In genomic region chr14:54652787-54653186, GRCm38 (mm10) we compare ENCODE assay signal across 8 mouse cellular contexts. TPM values are rescaled to one million over a fixed set of nuclear protein-coding genes. Genes with fewer than 3 reads are reported as not detected.
A peak's percentile ranks its signal among the peaks of the same experiment; 100 is the strongest.
DNase-seq lines count a peak whose midpoint lies in the region; ATAC-seq and TF ChIP-seq lines count a peak whose summit lies in the region.

No protein-coding gene starts in this region.

- peaks cover 25% of the 10 kb centered on the region for H3K4me1 ChIP-seq in heart, embryonic 11.5 days (ENCODE audit: control insufficient read depth, insufficient read depth, low read length)
- peaks cover 5 to 12% of the 10 kb centered on the region in 2 experiments; a peak in 3 of 4 replicates for H3K4me1 ChIP-seq in ES-E14 (ENCODE audit: control insufficient read depth in 2 of 2, insufficient read depth in 2 of 2, low read length in 2 of 2, poor library complexity in 1 of 2)
- H3K4me1 ChIP-seq in heart, postnatal 0 days (ENCODE audit: control insufficient read depth, insufficient read depth) = peaks cover 6% of the 10 kb centered on the region
- peaks cover 54% of the 10 kb centered on the region for H3K4me1 ChIP-seq in midbrain, embryonic 10.5 days

- TF ChIP-seq EP300 in heart, postnatal 0 days (IDR thresholded peaks at IDR 0.05; ENCODE audit: low read depth) = no peak

- no peak for DNase-seq in heart, postnatal 4 days
- DNase-seq in ES-E14 (ENCODE audit: low read depth, low spot score) = no peak
- DNase-seq in heart, postnatal 0 days (ENCODE audit: low spot score) = no peak
- DNase-seq in midbrain, embryonic 10.5 days (ENCODE audit: low spot score) = no peak
- DNase-seq in layer of hippocampus, adult 8-10 months (ENCODE audit: low spot score in 2 of 2) = no peak

- H3K27me3 ChIP-seq in heart, embryonic 11.5 days (ENCODE audit: control insufficient read depth, insufficient read depth, low read length) = no peaks in the 10 kb centered on the region
- H3K27me3 ChIP-seq in heart, postnatal 0 days (ENCODE audit: control insufficient read depth, insufficient read depth, low read length) = no peaks in the 10 kb centered on the region
- H3K27me3 ChIP-seq in midbrain, embryonic 10.5 days (ENCODE audit: low read depth, poor library complexity, severe bottlenecking) = no peaks in the 10 kb centered on the region

- no peaks in the 10 kb centered on the region for H3K9me3 ChIP-seq in heart, embryonic 11.5 days (replicated peaks; ENCODE audit: control insufficient read depth, low read length)
- no peaks in the 10 kb centered on the region for H3K9me3 ChIP-seq in ES-E14 (ENCODE audit: control insufficient read depth, insufficient read depth, low read depth, low read length)
- H3K9me3 ChIP-seq in heart, postnatal 0 days (replicated peaks; ENCODE audit: control insufficient read depth, low read length) = no peaks in the 10 kb centered on the region
- H3K9me3 ChIP-seq in midbrain, embryonic 10.5 days (replicated peaks) = no peaks in the 10 kb centered on the region

- H3K36me3 ChIP-seq in heart, embryonic 11.5 days (ENCODE audit: control insufficient read depth, insufficient read depth, low read length) = peaks cover 26% of the 10 kb centered on the region
- H3K36me3 ChIP-seq in ES-E14 (ENCODE audit: control insufficient read depth, insufficient read depth, low read length, poor library complexity, severe bottlenecking) = peaks cover 37% of the 10 kb centered on the region
- peaks cover 71% of the 10 kb centered on the region for H3K36me3 ChIP-seq in heart, postnatal 0 days (replicated peaks; ENCODE audit: control insufficient read depth, insufficient read depth, low read length)
- peaks cover 84% of the 10 kb centered on the region for H3K36me3 ChIP-seq in midbrain, embryonic 10.5 days

- H3K27ac ChIP-seq in heart, embryonic 11.5 days (ENCODE audit: low read depth, low read length) = peak overlapping the region; percentile 93
- peak overlapping the region; percentile 59; the same call in 1 of the 2 replicates for H3K27ac ChIP-seq in ES-E14 (ENCODE audit: insufficient read depth, low read depth, low read length, poor library complexity, severe bottlenecking)
- H3K27ac ChIP-seq in heart, postnatal 0 days (ENCODE audit: low read depth) = peak overlapping the region; percentile 84
- H3K27ac ChIP-seq in midbrain, embryonic 10.5 days (replicated peaks) = peak overlapping the region; percentile 92

- no peak; the same call in 1 of the 2 replicates for ATAC-seq in heart, embryonic 11.5 days (replicated peaks; ENCODE audit: insufficient number of reproducible peaks, low FRiP score, low TSS enrichment)
- no peak for ATAC-seq in heart, postnatal 0 days (ENCODE audit: insufficient read depth, low read depth)
- no peak for ATAC-seq in monocyte, adult 5-6 weeks (replicated peaks; ENCODE audit: insufficient number of reproducible peaks, low FRiP score, low TSS enrichment, poor library complexity, severe bottlenecking)
- ATAC-seq in granulocyte monocyte progenitor cell, adult 5-6 weeks (replicated peaks; ENCODE audit: poor library complexity, severe bottlenecking) = no peak

- under 1% methylated on average over 7 of the region's 7 CpGs for WGBS in heart, embryonic 11.5 days (ENCODE audit: insufficient replicate concordance)
- 1% methylated on average over 7 of the region's 7 CpGs for WGBS in heart, postnatal 0 days
- WGBS in midbrain, embryonic 10.5 days = under 1% methylated on average over 7 of the region's 7 CpGs

- H3K4me3 ChIP-seq in heart, embryonic 11.5 days (ENCODE audit: low read depth, low read length) = peak overlapping the region; percentile 83
- peak overlapping the region; percentile 82 to 86 for H3K4me3 ChIP-seq in ES-E14 (ENCODE audit: insufficient read depth in 1 of 2, low read depth in 1 of 2, low read length in 2 of 2, poor library complexity in 1 of 2, severe bottlenecking in 1 of 2)
- H3K4me3 ChIP-seq in heart, postnatal 0 days (ENCODE audit: low read depth, low read length) = peak overlapping the region; percentile 69
- H3K4me3 ChIP-seq in midbrain, embryonic 10.5 days = peak overlapping the region; percentile 69

- peak overlapping the region; percentile 87 for H3K9ac ChIP-seq in heart, embryonic 11.5 days (ENCODE audit: low read depth, low read length)
- H3K9ac ChIP-seq in ES-E14 (ENCODE audit: insufficient read depth, low read depth, low read length, poor library complexity, severe bottlenecking) = peak overlapping the region; percentile 92; the same call in 1 of the 2 replicates
- H3K9ac ChIP-seq in heart, postnatal 0 days (replicated peaks; ENCODE audit: low read depth, low read length) = peak overlapping the region; percentile 79

- H3K4me2 ChIP-seq in heart, embryonic 11.5 days = peak overlapping the region; percentile 80
- H3K4me2 ChIP-seq in heart, postnatal 0 days (ENCODE audit: low read depth, low read length) = peak overlapping the region; percentile 86

- no peak for TF ChIP-seq CTCF in heart, postnatal 0 days (IDR thresholded peaks at IDR 0.05; ENCODE audit: low read depth)

- in situ Hi-C loops in ES-E14 (cut with MboI; ENCODE audit: low sequenced_read_pairs in 2 of 2, unreplicated experiment in 2 of 2) = no loop called here

TF ChIP-seq in ES-E14, 5 proteins besides CTCF, POLR2A, EP300 and RAD21 (continues in another document):
- no peak for TF ChIP-seq ZNF384 (IDR thresholded peaks at IDR 0.05; ENCODE audit: low read depth, low read length)
- no peak for TF ChIP-seq ZC3H11A (IDR thresholded peaks at IDR 0.05; ENCODE audit: borderline replicate concordance, low read depth, low read length)

RNA-seq across cellular contexts. Expression of gene Cdh24, which starts 11.6 kb away (rescaled TPM):
- polyA plus RNA-seq in heart, embryonic 11.5 days (2014; fragmentation: Nextera tagmentation; extraction: Ambion mirVana) = 2.9 and 3.1 TPM in 2 replicates
- total RNA-seq in heart, postnatal 4 days (2021) = 1 to 10 TPM; 2.7 to 3.1 TPM
- total RNA-seq in ES-E14 (2012; rRNA removed) = 3.2 and 6.3 TPM in 2 replicates
- 6.2 and 7.0 TPM in 2 replicates for total RNA-seq in heart, postnatal 0 days (2014; rRNA removed; ENCODE audit: low replicate concordance)
- 0.41 and 0.47 TPM in 2 replicates for polyA plus RNA-seq in heart, postnatal 0 days (2015; fragmentation: Nextera tagmentation; extraction: Ambion mirVana)
- 4.1 and 4.6 TPM in 2 replicates for polyA plus RNA-seq in midbrain, embryonic 10.5 days (2016; fragmentation: Nextera tagmentation; extraction: Ambion mirVana)
- 10 to 100 TPM; 16.0 to 24.1 (median 20.7) TPM for total RNA-seq in layer of hippocampus, adult 8-10 months (2022)
- 0.48 to 2.6 TPM in 2 of 3 replicates, not detected in the other for total RNA-seq in monocyte, adult 5-6 weeks (2017)
- total RNA-seq in granulocyte monocyte progenitor cell, adult 5-6 weeks (2014; fragmentation: Nextera tagmentation) = 0.54 and 1.4 TPM in 2 replicates
- 0.39 and 0.41 TPM in 2 replicates for total RNA-seq in granulocyte monocyte progenitor cell, adult 5-6 weeks (2017)

RNA-seq across cellular contexts. Expression of gene Gm17606, which starts 12.0 kb away (rescaled TPM):
- polyA plus RNA-seq in heart, embryonic 11.5 days (2014; fragmentation: Nextera tagmentation; extraction: Ambion mirVana) = not detected in 2 replicates
- total RNA-seq in heart, postnatal 4 days (2021) = not detected
- not detected in 2 replicates for total RNA-seq in ES-E14 (2012; rRNA removed)
- not detected in 2 replicates for total RNA-seq in heart, postnatal 0 days (2014; rRNA removed; ENCODE audit: low replicate concordance)
- polyA plus RNA-seq in heart, postnatal 0 days (2015; fragmentation: Nextera tagmentation; extraction: Ambion mirVana) = not detected in 2 replicates
- not detected in 2 replicates for polyA plus RNA-seq in midbrain, embryonic 10.5 days (2016; fragmentation: Nextera tagmentation; extraction: Ambion mirVana)
- not detected for total RNA-seq in layer of hippocampus, adult 8-10 months (2022)
- total RNA-seq in monocyte, adult 5-6 weeks (2017) = not detected in 3 replicates
- total RNA-seq in granulocyte monocyte progenitor cell, adult 5-6 weeks (2014; fragmentation: Nextera tagmentation) = not detected in 2 replicates
- not detected in 2 replicates for total RNA-seq in granulocyte monocyte progenitor cell, adult 5-6 weeks (2017)

RNA-seq across cellular contexts. Expression of gene Psmb11, which starts 31.6 kb away (rescaled TPM):
- polyA plus RNA-seq in heart, embryonic 11.5 days (2014; fragmentation: Nextera tagmentation; extraction: Ambion mirVana) = not detected in 2 replicates
- not detected for total RNA-seq in heart, postnatal 4 days (2021)
- 0.11 TPM in 1 of 2 replicates, not detected in the other for total RNA-seq in ES-E14 (2012; rRNA removed)
- total RNA-seq in heart, postnatal 0 days (2014; rRNA removed; ENCODE audit: low replicate concordance) = not detected in 2 replicates
- not detected in 2 replicates for polyA plus RNA-seq in heart, postnatal 0 days (2015; fragmentation: Nextera tagmentation; extraction: Ambion mirVana)
- polyA plus RNA-seq in midbrain, embryonic 10.5 days (2016; fragmentation: Nextera tagmentation; extraction: Ambion mirVana) = 0.06 and 0.12 TPM in 2 replicates
- total RNA-seq in layer of hippocampus, adult 8-10 months (2022) = under 1 TPM in 3 of 4 experiments, not detected in 1; 0.14 to 0.51 (median 0.23) TPM
- not detected in 3 replicates for total RNA-seq in monocyte, adult 5-6 weeks (2017)
- total RNA-seq in granulocyte monocyte progenitor cell, adult 5-6 weeks (2014; fragmentation: Nextera tagmentation) = 0.09 TPM in 1 of 2 replicates, not detected in the other
- total RNA-seq in granulocyte monocyte progenitor cell, adult 5-6 weeks (2017) = not detected in 2 replicates

RNA-seq across cellular contexts. Expression of gene 1700123O20Rik, which starts 33.2 kb away (rescaled TPM):
- 56.7 and 60.8 TPM in 2 replicates for polyA plus RNA-seq in heart, embryonic 11.5 days (2014; fragmentation: Nextera tagmentation; extraction: Ambion mirVana)
- total RNA-seq in heart, postnatal 4 days (2021) = 10 to 100 TPM; 19.3 to 20.9 TPM
- total RNA-seq in ES-E14 (2012; rRNA removed) = 26.7 and 34.3 TPM in 2 replicates
- 15.4 and 27.8 TPM in 2 replicates for total RNA-seq in heart, postnatal 0 days (2014; rRNA removed; ENCODE audit: low replicate concordance)
- 39.1 and 40.8 TPM in 2 replicates for polyA plus RNA-seq in heart, postnatal 0 days (2015; fragmentation: Nextera tagmentation; extraction: Ambion mirVana)
- polyA plus RNA-seq in midbrain, embryonic 10.5 days (2016; fragmentation: Nextera tagmentation; extraction: Ambion mirVana) = 106 and 111 TPM in 2 replicates
- total RNA-seq in layer of hippocampus, adult 8-10 months (2022) = 10 to 100 TPM; 17.9 to 27.8 (median 23.7) TPM
- total RNA-seq in monocyte, adult 5-6 weeks (2017) = 24.1 to 34.0 TPM (median 32.3 TPM) in 3 replicates
- total RNA-seq in granulocyte monocyte progenitor cell, adult 5-6 weeks (2014; fragmentation: Nextera tagmentation) = 44.3 and 69.7 TPM in 2 replicates
- 42.2 and 50.0 TPM in 2 replicates for total RNA-seq in granulocyte monocyte progenitor cell, adult 5-6 weeks (2017)

RNA-seq across cellular contexts. Expression of gene Acin1, which starts 33.9 kb away (rescaled TPM):
- 72.1 and 96.8 TPM in 2 replicates for polyA plus RNA-seq in heart, embryonic 11.5 days (2014; fragmentation: Nextera tagmentation; extraction: Ambion mirVana)
- 100 to 1,000 TPM; 119 to 129 TPM for total RNA-seq in heart, postnatal 4 days (2021)
- total RNA-seq in ES-E14 (2012; rRNA removed) = 121 and 196 TPM in 2 replicates
- total RNA-seq in heart, postnatal 0 days (2014; rRNA removed; ENCODE audit: low replicate concordance) = 54.8 and 69.7 TPM in 2 replicates
- polyA plus RNA-seq in heart, postnatal 0 days (2015; fragmentation: Nextera tagmentation; extraction: Ambion mirVana) = 56.0 and 57.5 TPM in 2 replicates
- 128 and 145 TPM in 2 replicates for polyA plus RNA-seq in midbrain, embryonic 10.5 days (2016; fragmentation: Nextera tagmentation; extraction: Ambion mirVana)
- total RNA-seq in layer of hippocampus, adult 8-10 months (2022) = 100 to 1,000 TPM; 190 to 255 (median 232) TPM
- 259 to 427 TPM (median 322 TPM) in 3 replicates for total RNA-seq in monocyte, adult 5-6 weeks (2017)
- total RNA-seq in granulocyte monocyte progenitor cell, adult 5-6 weeks (2014; fragmentation: Nextera tagmentation) = 236 and 252 TPM in 2 replicates
- total RNA-seq in granulocyte monocyte progenitor cell, adult 5-6 weeks (2017) = 198 and 208 TPM in 2 replicates
